Mouse (Mus musculus): ENCODE measurements at regions not wholly inside any gene's neighbourhood (a gene's known extent, or its start where the extent isn't known, plus 50 kb on each side); places are given as distances from the start of the nearest gene placed in this dataset.

GRCm38 (mm10) chr16:29942111-29942510 lies 122.1 kb upstream of the Hes1 start:
- Histone ChIP-seq H3K4me3 (no peak overlapping the region), H3K4me2 (ENCODE audit: low read depth) (no peak overlapping the region), H3K79me2 (ENCODE audit: control insufficient read depth, insufficient read depth) (no peaks in the 10 kb centered on the region), H3K27me3 (ENCODE audit: control insufficient read depth, insufficient read depth, insufficient read length) (no peaks in the 10 kb centered on the region), H3ac (ENCODE audit: control insufficient read depth, insufficient read length) (no peak overlapping the region), H3K36me3 (ENCODE audit: control insufficient read depth, insufficient read depth) (no peaks in the 10 kb centered on the region)
- peak in 2 of 3 experiments; percentile 48 to 61 for TF ChIP-seq MYOD1 (IDR thresholded peaks at IDR 0.05; ENCODE audit: control insufficient read depth in 1 of 3, insufficient read length in 2 of 3, low read depth in 2 of 3)
- TF ChIP-seq POLR2A (IDR thresholded peaks at IDR 0.05; ENCODE audit: insufficient read length, low read depth): no peak

DNA sequence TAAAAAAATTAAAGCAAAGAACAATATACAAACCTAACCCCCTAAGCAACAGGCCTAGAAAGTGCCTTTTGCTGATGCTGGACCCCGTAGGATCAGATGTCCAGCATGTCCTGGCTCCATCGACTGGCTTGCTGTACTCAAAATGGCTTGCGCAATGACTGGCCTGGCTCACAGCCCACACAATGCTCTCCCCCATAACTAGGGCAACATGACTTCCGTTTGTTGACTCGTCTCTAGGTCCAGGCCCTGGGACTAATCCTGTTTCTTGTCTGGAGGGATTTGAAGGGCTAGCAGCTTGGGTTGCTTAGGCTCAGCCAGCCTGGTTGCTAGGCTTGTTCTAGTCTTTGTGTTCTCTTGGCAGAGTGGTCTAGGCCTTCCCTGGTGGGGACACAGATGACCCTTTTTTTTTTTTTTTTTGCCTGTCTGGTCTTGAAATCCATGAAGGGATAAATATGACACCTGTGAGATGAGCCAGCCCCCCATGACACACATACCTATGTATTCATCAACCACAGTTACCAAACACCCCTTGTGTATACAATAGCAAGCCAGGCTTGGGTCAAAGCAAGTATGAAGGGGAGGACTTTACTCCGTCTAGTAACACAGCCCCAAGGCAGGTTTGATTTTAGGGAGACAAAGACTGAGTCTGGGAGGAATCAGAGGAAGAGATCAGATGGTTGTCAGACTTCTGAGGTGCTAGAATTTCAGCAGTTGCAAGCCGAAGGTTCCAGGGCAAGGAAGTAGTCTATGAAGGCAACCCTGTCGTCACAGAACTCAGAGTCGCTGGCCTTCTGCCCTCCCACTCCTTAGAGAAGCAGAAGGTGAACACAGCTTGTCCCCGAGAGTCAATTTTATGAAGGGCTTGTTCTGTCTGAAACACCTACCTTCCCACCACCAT lies 120.0 kb upstream of the Hes1 start:
- no peak for TF ChIP-seq TCF12 (IDR thresholded peaks at IDR 0.05; ENCODE audit: insufficient read depth, poor library complexity, severe bottlenecking)
- peak; percentile 96 for TF ChIP-seq CEBPB (IDR thresholded peaks at IDR 0.05; ENCODE audit: insufficient read depth, poor library complexity, severe bottlenecking)
- TF ChIP-seq POLR2A (IDR thresholded peaks at IDR 0.05; ENCODE audit: insufficient read length, low read depth): no peak
- no peak for TF ChIP-seq SRF (IDR thresholded peaks at IDR 0.05; ENCODE audit: control insufficient read depth, insufficient read length, low read depth)
- TF ChIP-seq TCF3 (IDR thresholded peaks at IDR 0.05; ENCODE audit: insufficient read length, low read depth): no peak
- TF ChIP-seq MAX (IDR thresholded peaks at IDR 0.05; ENCODE audit: low read depth): no peak
- Histone ChIP-seq H3ac (ENCODE audit: control insufficient read depth, insufficient read length) (no peak overlapping the region), H3K36me3 (ENCODE audit: control insufficient read depth, insufficient read depth) (no peaks in the 10 kb centered on the region), H3K79me2 (ENCODE audit: control insufficient read depth, insufficient read depth) (no peaks in the 10 kb centered on the region), H3K27me3 (ENCODE audit: control insufficient read depth, insufficient read depth, insufficient read length) (no peaks in the 10 kb centered on the region), H3K4me2 (ENCODE audit: low read depth) (no peak overlapping the region), H3K4me3 (no peak overlapping the region)

DNA sequence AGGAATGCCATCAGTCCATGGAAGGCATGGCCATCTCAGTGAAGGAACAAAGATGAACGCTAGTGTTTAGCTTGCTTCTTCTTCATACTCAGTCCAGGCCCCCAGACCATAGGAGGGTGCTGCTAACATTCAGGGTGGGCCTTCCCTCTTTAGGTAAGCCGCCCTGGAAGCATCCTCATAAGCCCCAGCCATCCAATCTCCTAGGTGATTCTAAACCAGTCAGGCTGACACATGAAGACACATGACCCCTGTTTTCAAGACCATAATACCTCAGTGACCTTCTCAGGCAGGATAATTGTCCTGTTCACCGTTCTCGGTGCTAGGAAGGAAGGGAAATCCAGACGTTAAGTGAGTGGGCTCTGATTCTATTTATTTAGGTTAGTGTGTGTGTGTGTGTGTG lies 119.2 kb upstream of the Hes1 start:
- Histone ChIP-seq H3K27me3 (ENCODE audit: control insufficient read depth, insufficient read depth, insufficient read length) (no peaks in the 10 kb centered on the region), H3K79me2 (ENCODE audit: control insufficient read depth, insufficient read depth) (no peaks in the 10 kb centered on the region), H3K4me3 (peak overlapping the region; percentile 8), H3K4me2 (ENCODE audit: low read depth) (peak overlapping the region; percentile 95), H3ac (ENCODE audit: control insufficient read depth, insufficient read length) (no peak overlapping the region), H3K36me3 (ENCODE audit: control insufficient read depth, insufficient read depth) (no peaks in the 10 kb centered on the region)
- TF ChIP-seq POLR2AphosphoS2 (IDR thresholded peaks at IDR 0.05; ENCODE audit: insufficient read length, low read depth) (no peak), MYOG (IDR thresholded peaks at IDR 0.05; ENCODE audit: control insufficient read depth in 1 of 3, insufficient read depth in 1 of 3, insufficient read length in 2 of 3, low read depth in 2 of 3) (no peak), USF1 (IDR thresholded peaks at IDR 0.05; ENCODE audit: low read depth) (no peak), CEBPB (IDR thresholded peaks at IDR 0.05; ENCODE audit: insufficient read depth, poor library complexity, severe bottlenecking) (no peak), TCF12 (IDR thresholded peaks at IDR 0.05; ENCODE audit: insufficient read depth, poor library complexity, severe bottlenecking) (no peak), TCF3 (IDR thresholded peaks at IDR 0.05; ENCODE audit: insufficient read length, low read depth) (no peak), SRF (IDR thresholded peaks at IDR 0.05; ENCODE audit: control insufficient read depth, insufficient read length, low read depth) (no peak), POLR2A (IDR thresholded peaks at IDR 0.05; ENCODE audit: insufficient read length, low read depth) (no peak), MAX (IDR thresholded peaks at IDR 0.05; ENCODE audit: low read depth) (no peak), E2F4 (IDR thresholded peaks at IDR 0.05; ENCODE audit: insufficient read depth) (no peak), REST (IDR thresholded peaks at IDR 0.05; ENCODE audit: insufficient read depth, insufficient read length) (no peak), MYOD1 (IDR thresholded peaks at IDR 0.05; ENCODE audit: control insufficient read depth in 1 of 3, insufficient read length in 2 of 3, low read depth in 2 of 3) (no peak)

GRCm38 (mm10) chr16:29945376-29945890 lies 118.8 kb upstream of the Hes1 start:
- peak overlapping the region; percentile 95 for H3K4me2 ChIP-seq (ENCODE audit: low read depth)
- H3K79me2 ChIP-seq (ENCODE audit: control insufficient read depth, insufficient read depth): no peaks in the 10 kb centered on the region
- no peaks in the 10 kb centered on the region for H3K27me3 ChIP-seq (ENCODE audit: control insufficient read depth, insufficient read depth, insufficient read length)

More at GRCm38 (mm10) chr16:29945376-29945890, 118.8 kb upstream of the Hes1 start:
- Histone ChIP-seq H3K4me3 (peak overlapping the region; percentile 8), H3K36me3 (ENCODE audit: control insufficient read depth, insufficient read depth) (no peaks in the 10 kb centered on the region), H3ac (ENCODE audit: control insufficient read depth, insufficient read length) (no peak overlapping the region)
- TF ChIP-seq MYOG (IDR thresholded peaks at IDR 0.05; ENCODE audit: control insufficient read depth in 1 of 3, insufficient read depth in 1 of 3, insufficient read length in 2 of 3, low read depth in 2 of 3) (no peak), TCF3 (IDR thresholded peaks at IDR 0.05; ENCODE audit: insufficient read length, low read depth) (no peak), POLR2A (IDR thresholded peaks at IDR 0.05; ENCODE audit: insufficient read length, low read depth) (no peak), MYOD1 (IDR thresholded peaks at IDR 0.05; ENCODE audit: control insufficient read depth in 1 of 3, insufficient read length in 2 of 3, low read depth in 2 of 3) (no peak), REST (IDR thresholded peaks at IDR 0.05; ENCODE audit: insufficient read depth, insufficient read length) (no peak), TCF12 (IDR thresholded peaks at IDR 0.05; ENCODE audit: insufficient read depth, poor library complexity, severe bottlenecking) (no peak), CEBPB (IDR thresholded peaks at IDR 0.05; ENCODE audit: insufficient read depth, poor library complexity, severe bottlenecking) (no peak), E2F4 (IDR thresholded peaks at IDR 0.05; ENCODE audit: insufficient read depth) (no peak), MAX (IDR thresholded peaks at IDR 0.05; ENCODE audit: low read depth) (no peak), USF1 (IDR thresholded peaks at IDR 0.05; ENCODE audit: low read depth) (no peak), SRF (IDR thresholded peaks at IDR 0.05; ENCODE audit: control insufficient read depth, insufficient read length, low read depth) (no peak), POLR2AphosphoS2 (IDR thresholded peaks at IDR 0.05; ENCODE audit: insufficient read length, low read depth) (no peak)
